Mouse (Mus musculus): Measurements from ENCODE around the gene Lmntd1.

DNA sequence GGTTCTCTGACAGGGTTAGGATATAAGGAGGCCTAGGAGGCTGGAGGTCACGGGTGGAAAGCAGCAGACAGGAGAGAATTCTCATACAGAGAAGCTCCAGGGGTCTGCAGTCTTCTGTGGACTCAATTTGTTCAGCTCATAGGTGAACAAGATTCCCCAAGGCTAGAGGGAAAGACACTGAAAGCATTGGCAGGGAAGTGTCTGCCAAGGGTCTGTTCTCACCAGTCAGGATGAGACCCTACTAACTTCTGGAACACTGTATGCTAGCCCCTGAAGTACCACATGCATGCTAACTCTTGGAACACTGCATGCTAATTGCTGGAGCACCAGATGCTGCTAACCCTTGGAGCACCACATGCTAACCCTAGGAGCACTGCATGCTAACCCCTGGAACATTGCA lies 190.0 kb downstream of the Lmntd1 start:
- TF ChIP-seq GATA1 (IDR thresholded peaks at IDR 0.05; ENCODE audit: borderline replicate concordance, low read length) (no peak), FLI1 (IDR thresholded peaks at IDR 0.05; ENCODE audit: low read length) (no peak)
